Mouse (Mus musculus) kidney, adult 2 months (tissue): ENCODE results near the gene Mfap2.

Source experiments
- CTCF ChIP-seq: fragments of 200-500 bp; conservative IDR thresholded peaks from 2 replicates; pipeline ENCODE4 v1.5.1; 2011; ENCODE audit warnings: low read depth, mild to moderate bottlenecking, control low read depth, low read length, moderate library complexity, mixed read lengths; ENCODE audit not compliant: insufficient read depth, insufficient read length
- POLR2A ChIP-seq: fragments of 200-500 bp; IDR thresholded peaks from one replicate; pipeline ENCODE4 v1.6.1; 2011; ENCODE audit warnings: low read depth, low read length, control low read depth

DNA sequence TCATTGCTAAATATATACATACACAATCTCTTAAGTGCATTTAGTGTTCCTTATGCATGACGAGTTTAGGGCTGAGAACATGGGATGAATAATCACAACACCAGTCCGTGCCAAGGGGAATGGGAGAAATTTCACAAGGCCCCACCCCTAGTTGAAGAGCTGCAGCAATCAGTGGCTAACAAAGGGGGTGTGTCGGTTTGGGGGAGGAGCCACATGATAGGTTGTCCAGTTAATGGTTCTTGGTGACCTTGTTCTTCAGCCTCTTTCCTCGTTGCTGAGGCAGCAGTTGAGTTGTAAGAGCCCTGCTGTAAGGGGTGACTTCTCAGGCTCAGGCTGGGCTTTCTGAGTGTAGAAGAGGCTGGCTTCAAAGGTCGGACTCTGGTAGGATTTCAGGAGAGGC, 47.3 kb upstream of the Mfap2 start:
- TF ChIP-seq POLR2A (no peak), CTCF (no peak)
